ENCODE assay signal across 28 mouse cellular contexts in the genomic region with DNA sequence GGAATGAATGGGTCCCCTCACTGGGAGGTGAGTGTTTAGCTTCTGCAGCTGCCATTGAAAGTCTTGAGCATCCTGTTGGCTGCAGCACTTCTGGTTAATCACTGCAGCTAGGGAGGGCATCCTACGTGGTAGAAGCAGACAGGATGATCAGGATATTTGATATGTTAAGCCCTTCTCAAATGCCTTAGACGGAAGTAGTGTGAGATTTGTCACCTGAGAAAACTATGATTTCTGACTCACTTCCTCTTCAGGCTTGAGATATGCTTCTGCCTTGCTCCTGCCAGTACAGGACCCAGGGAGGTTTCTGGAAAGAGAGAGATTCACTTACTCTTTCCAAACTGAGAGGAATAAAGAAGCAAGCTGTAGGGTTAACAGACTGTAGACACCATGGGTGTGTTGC. TPM values are rescaled to one million over a fixed set of nuclear protein-coding genes. Genes with fewer than 3 reads are reported as not detected.
DNase-seq lines count a peak whose midpoint lies in the region; ATAC-seq and TF ChIP-seq lines count a peak whose summit lies in the region.
"Had no signal": no experiment of that assay in that cellular context is flagged by ENCODE, and none has a peak within 500 bp of the region (broad histone marks: within the 10 kb centered on the region; RNA-seq: fewer than 3 reads in every experiment).

No protein-coding gene starts in this region.

- no peaks in the 10 kb centered on the region for H3K36me3 ChIP-seq in embryonic facial prominence, embryonic 14.5 days (ENCODE audit: control insufficient read depth, insufficient read depth, low read length)
- H3K36me3 ChIP-seq in embryonic facial prominence, embryonic 10.5 days (replicated peaks) = no peaks in the 10 kb centered on the region
- H3K36me3 ChIP-seq in forebrain, embryonic 12.5 days (replicated peaks) = no peaks in the 10 kb centered on the region
- H3K36me3 ChIP-seq: embryonic facial prominence, embryonic 13.5 days; heart, embryonic 15.5 days; hindbrain, embryonic 13.5 days; intestine, embryonic 15.5 days; limb, embryonic 15.5 days; lung, embryonic 15.5 days; midbrain, embryonic 10.5 days; neural tube, embryonic 15.5 days had no signal

- WGBS in embryonic facial prominence, embryonic 14.5 days = 37% methylated on average over 2 of the region's 2 CpGs
- 54% methylated on average over 2 of the region's 2 CpGs for WGBS in embryonic facial prominence, embryonic 10.5 days
- 77% methylated on average over 2 of the region's 2 CpGs for WGBS in forebrain, embryonic 12.5 days

- H3K27me3 ChIP-seq in embryonic facial prominence, embryonic 14.5 days (replicated peaks; ENCODE audit: control insufficient read depth, insufficient read depth, low read length) = no peaks in the 10 kb centered on the region
- H3K27me3 ChIP-seq in embryonic facial prominence, embryonic 10.5 days (replicated peaks; ENCODE audit: low read depth, poor library complexity, severe bottlenecking) = no peaks in the 10 kb centered on the region
- no peaks in the 10 kb centered on the region for H3K27me3 ChIP-seq in forebrain, embryonic 12.5 days
- H3K27me3 ChIP-seq: embryonic facial prominence, embryonic 13.5 days; heart, embryonic 15.5 days; hindbrain, embryonic 13.5 days; intestine, embryonic 15.5 days; limb, embryonic 15.5 days; lung, embryonic 15.5 days; neural tube, embryonic 15.5 days had no signal

- no peak overlapping the region for H3K4me2 ChIP-seq in embryonic facial prominence, embryonic 14.5 days (ENCODE audit: low read depth, low read length)
- no peak overlapping the region for H3K4me2 ChIP-seq in forebrain, embryonic 12.5 days
- H3K4me2 ChIP-seq: embryonic facial prominence, embryonic 13.5 days; heart, embryonic 15.5 days; hindbrain, embryonic 13.5 days; intestine, embryonic 15.5 days; limb, embryonic 15.5 days; lung, embryonic 15.5 days; neural tube, embryonic 15.5 days had no signal

- TF ChIP-seq CTCF in bone marrow macrophage, adult 2 months (IDR thresholded peaks at IDR 0.05; ENCODE audit: low read depth, low read length) = no peak

- no peak overlapping the region for H3K27ac ChIP-seq in embryonic facial prominence, embryonic 14.5 days (replicated peaks; ENCODE audit: low read depth, low read length)
- no peak overlapping the region for H3K27ac ChIP-seq in embryonic facial prominence, embryonic 10.5 days (replicated peaks)
- H3K27ac ChIP-seq in bone marrow macrophage, adult 2 months (ENCODE audit: insufficient read depth, low read depth, low read length) = peak overlapping the region; percentile 29
- H3K27ac ChIP-seq in forebrain, embryonic 12.5 days = no peak overlapping the region
- H3K27ac ChIP-seq: embryonic facial prominence, embryonic 13.5 days; heart, embryonic 15.5 days; hindbrain, embryonic 13.5 days; intestine, embryonic 15.5 days; limb, embryonic 15.5 days; liver, embryonic 14.5 days; lung, embryonic 15.5 days; midbrain, embryonic 10.5 days; neural tube, embryonic 15.5 days had no signal

- no peak for ATAC-seq in embryonic facial prominence, embryonic 14.5 days (ENCODE audit: low read depth)
- ATAC-seq in megakaryocyte, adult 5-6 weeks (ENCODE audit: poor library complexity, severe bottlenecking) = peak; percentile 65
- no peak for ATAC-seq in forebrain, embryonic 12.5 days (ENCODE audit: low FRiP score)
- ATAC-seq: forebrain, postnatal 0 days; intestine, embryonic 15.5 days had no signal

- TF ChIP-seq POLR2A in bone marrow macrophage, adult 2 months (IDR thresholded peaks at IDR 0.05; ENCODE audit: borderline replicate concordance, low read depth, low read length) = no peak

- peak; percentile 14 for DNase-seq in embryonic facial prominence, embryonic 14.5 days (ENCODE audit: low spot score)
- no peak for DNase-seq in embryonic facial prominence, embryonic 10.5 days (ENCODE audit: low spot score)
- no peak for DNase-seq in gastrocnemius, adult 18-20 months (ENCODE audit: low spot score)
- DNase-seq in adrenal gland, postnatal 10 days = no peak
- DNase-seq: adrenal gland, postnatal 25 days; cerebellum, postnatal 10 days; forebrain, postnatal 0 days; gastrocnemius, postnatal 36 days; heart, postnatal 36 days; kidney, adult 8-10 months; kidney, postnatal 14 days; left cerebral cortex, postnatal 4 days; lung, postnatal 36 days; right cerebral cortex, adult 18-20 months; right cerebral cortex, postnatal 4 days; thymus, postnatal 25 days had no signal

- no peaks in the 10 kb centered on the region for H3K9me3 ChIP-seq in embryonic facial prominence, embryonic 14.5 days (ENCODE audit: control insufficient read depth, low read length)
- no peaks in the 10 kb centered on the region for H3K9me3 ChIP-seq in embryonic facial prominence, embryonic 10.5 days
- no peaks in the 10 kb centered on the region for H3K9me3 ChIP-seq in forebrain, embryonic 12.5 days
- H3K9me3 ChIP-seq: embryonic facial prominence, embryonic 13.5 days; heart, embryonic 15.5 days; hindbrain, embryonic 13.5 days; intestine, embryonic 15.5 days; limb, embryonic 15.5 days; lung, embryonic 15.5 days; midbrain, embryonic 10.5 days; neural tube, embryonic 15.5 days had no signal

- H3K9ac ChIP-seq in embryonic facial prominence, embryonic 14.5 days (ENCODE audit: low read depth, low read length) = no peak overlapping the region
- no peak overlapping the region for H3K9ac ChIP-seq in forebrain, embryonic 12.5 days
- H3K9ac ChIP-seq: embryonic facial prominence, embryonic 13.5 days; forebrain, postnatal 0 days; heart, embryonic 15.5 days; hindbrain, embryonic 13.5 days; intestine, embryonic 15.5 days; limb, embryonic 15.5 days; liver, embryonic 14.5 days; lung, embryonic 15.5 days; neural tube, embryonic 15.5 days had no signal

- no peak overlapping the region for H3K4me3 ChIP-seq in embryonic facial prominence, embryonic 14.5 days (ENCODE audit: low read depth, low read length)
- H3K4me3 ChIP-seq in embryonic facial prominence, embryonic 10.5 days = no peak overlapping the region
- no peak overlapping the region for H3K4me3 ChIP-seq in bone marrow macrophage, adult 2 months (ENCODE audit: insufficient read depth, low read length)
- no peak overlapping the region for H3K4me3 ChIP-seq in forebrain, embryonic 12.5 days (replicated peaks)
- H3K4me3 ChIP-seq: embryonic facial prominence, embryonic 13.5 days; heart, embryonic 15.5 days; hindbrain, embryonic 13.5 days; intestine, embryonic 15.5 days; limb, embryonic 15.5 days; lung, embryonic 15.5 days; midbrain, embryonic 10.5 days; neural tube, embryonic 15.5 days had no signal

- no peaks in the 10 kb centered on the region for H3K4me1 ChIP-seq in embryonic facial prominence, embryonic 14.5 days (ENCODE audit: control insufficient read depth, insufficient read depth, low read length)
- no peaks in the 10 kb centered on the region for H3K4me1 ChIP-seq in embryonic facial prominence, embryonic 10.5 days
- peaks cover 14% of the 10 kb centered on the region for H3K4me1 ChIP-seq in bone marrow macrophage, adult 2 months (ENCODE audit: control insufficient read depth, insufficient read depth, low read length)
- H3K4me1 ChIP-seq in forebrain, embryonic 12.5 days = no peaks in the 10 kb centered on the region
- H3K4me1 ChIP-seq: embryonic facial prominence, embryonic 13.5 days; hindbrain, embryonic 13.5 days; intestine, embryonic 15.5 days; midbrain, embryonic 10.5 days; neural tube, embryonic 15.5 days had no signal

RNA-seq across cellular contexts. Expression of a gene that starts 27.1 kb away (rescaled TPM):
- 9.9 and 10.1 TPM in 2 replicates for polyA plus RNA-seq in embryonic facial prominence, embryonic 14.5 days (2014; fragmentation: Nextera tagmentation; extraction: Ambion mirVana)
- 2.7 and 3.9 TPM in 2 replicates for polyA plus RNA-seq in embryonic facial prominence, embryonic 10.5 days (2016; fragmentation: Nextera tagmentation; extraction: Ambion mirVana)
- polyA plus RNA-seq in bone marrow macrophage, adult 2 months (2012; ENCODE audit: insufficient read depth, insufficient read length, missing spikeins) = 23.7 and 25.2 TPM in 2 replicates
- 53.1 and 59.7 TPM in 2 replicates for total RNA-seq in megakaryocyte, adult 5-6 weeks (2015)
- 31.8 and 35.9 TPM in 2 replicates for total RNA-seq in megakaryocyte, adult 5-6 weeks (2017)
- 1 to 10 TPM; 3.0 to 3.3 TPM for total RNA-seq in gastrocnemius, adult 18-20 months (2021)
- total RNA-seq in adrenal gland, postnatal 10 days (2021) = 1 to 10 TPM; 7.0 to 8.2 TPM
- 7.3 and 8.5 TPM in 2 replicates for polyA plus RNA-seq in forebrain, embryonic 12.5 days (2016; fragmentation: Nextera tagmentation; extraction: Ambion mirVana)
